Mouse (Mus musculus) cerebellum, adult (tissue): ENCODE data around the gene Kmt5a.
"Not testable (repeated sequence)": the region's sequence is repeated elsewhere in the genome, so short reads cannot be mapped to it uniquely, and the experiment has no call there.

Experiments
- ATAC-seq: cut with Nextera tagmentation; 2 replicates; pipeline ENCODE4 v1.9.2; 2017; ENCODE audit warnings: mild to moderate bottlenecking, moderate library complexity, mixed read lengths; ENCODE audit not compliant: insufficient number of reproducible peaks, low FRiP score, low TSS enrichment

Gene Kmt5a

DNA sequence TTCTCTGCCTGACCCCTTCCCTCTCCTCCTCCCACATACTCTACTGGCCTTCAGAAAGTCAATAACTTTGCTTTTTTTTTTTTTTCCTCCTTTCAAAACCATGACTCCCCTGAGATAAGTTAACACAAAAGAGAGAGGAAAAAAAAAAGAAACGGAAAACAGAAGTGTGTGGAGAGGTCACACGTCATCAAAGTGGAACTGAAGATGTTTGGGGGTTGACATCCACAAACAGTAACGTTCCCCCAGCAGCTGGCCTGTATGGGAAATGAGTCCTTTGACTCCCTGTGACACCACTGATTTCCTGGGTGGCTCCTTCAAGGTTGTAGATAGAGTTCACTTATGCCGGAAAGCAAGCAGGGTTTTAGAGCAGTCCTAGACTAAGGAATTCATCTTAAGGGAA is 40.4 kb downstream of the Kmt5a start:
- ATAC-seq, result no peak

DNA sequence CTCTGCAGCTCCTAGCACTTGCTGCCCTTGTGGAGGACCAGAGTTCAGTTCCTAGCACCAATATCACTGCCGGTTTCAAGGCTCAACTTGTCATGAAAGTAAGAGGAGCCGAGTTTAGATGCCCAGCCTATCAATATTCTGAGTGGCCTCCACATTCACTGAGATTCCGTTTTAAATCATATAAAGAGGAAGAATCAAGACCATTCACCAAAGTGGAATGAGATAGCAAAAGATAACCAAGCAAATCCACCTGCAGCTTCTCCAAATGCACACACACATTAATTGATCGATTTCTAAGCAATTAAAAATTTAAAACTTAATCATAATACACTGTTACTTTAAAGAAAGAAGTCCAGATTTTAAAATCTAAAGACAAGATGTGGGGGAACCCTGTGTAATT is 42.0 kb downstream of the Kmt5a start:
- ATAC-seq, result no peak

DNA sequence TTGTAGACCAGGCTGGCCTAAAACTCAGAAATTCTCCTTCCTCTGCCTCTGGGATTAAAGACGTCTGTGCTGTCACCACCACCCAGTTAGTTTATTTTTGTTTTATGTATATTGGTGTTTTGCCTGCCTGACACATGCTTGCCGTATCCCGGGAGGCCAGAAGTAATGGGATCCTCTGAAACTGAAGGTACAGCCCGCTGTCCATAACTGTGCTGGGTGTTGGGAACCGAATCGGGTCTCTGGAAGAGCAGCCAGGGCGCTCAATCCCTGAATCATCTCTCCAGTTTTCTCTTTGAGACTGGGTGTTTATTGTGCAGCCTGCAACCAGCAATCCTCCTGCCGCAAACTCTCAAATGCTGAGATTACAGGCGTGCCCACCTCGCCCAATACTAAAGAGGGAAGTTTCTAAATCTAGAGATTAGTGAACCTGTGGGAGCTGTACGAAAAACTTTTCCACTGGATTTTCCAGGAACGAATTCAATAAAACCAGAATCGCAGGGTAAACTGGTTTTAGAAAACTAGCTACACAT is 42.8 kb downstream of the Kmt5a start:
- ATAC-seq, result no peak

DNA sequence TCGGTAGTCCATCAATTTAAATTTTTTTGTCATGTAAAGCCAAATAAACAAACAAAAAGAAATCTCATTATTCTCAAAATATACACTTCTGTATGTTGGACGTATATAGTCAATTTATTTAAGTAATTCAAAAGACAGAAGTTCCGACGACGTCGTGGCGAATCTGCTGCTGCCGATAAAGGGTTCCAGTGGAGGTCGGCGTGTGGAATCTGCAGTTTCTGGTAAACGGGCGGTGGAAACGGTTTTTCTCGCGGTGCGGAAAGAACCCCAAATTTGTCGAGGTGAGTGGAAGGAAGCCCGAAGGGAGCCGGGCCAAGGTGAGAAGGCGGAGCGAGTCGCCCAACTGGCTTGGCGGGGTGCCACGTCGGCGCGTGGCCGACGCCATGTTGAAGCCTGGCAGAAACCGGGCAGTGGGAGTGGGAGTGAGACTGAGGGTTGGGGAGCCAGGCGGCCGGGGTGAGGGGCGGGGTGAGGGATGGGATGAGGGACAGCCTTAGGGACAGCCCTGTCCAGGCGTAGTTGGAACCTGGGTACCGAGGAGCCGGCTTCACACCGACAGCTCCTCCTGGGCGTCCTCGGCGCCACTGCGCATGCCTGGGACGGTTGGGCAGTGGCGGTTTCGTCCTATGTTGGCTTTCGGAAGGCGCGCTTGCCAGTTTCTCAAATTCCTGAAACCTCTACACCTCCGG is 43.4 kb downstream of the Kmt5a start, which contains the start of gene Snrnp35:
Gene Snrnp35, plus strand, starts transcription at position 169 of the 689 bp plus-strand sequence.
- ATAC-seq, result peak; percentile 90; the same call in 1 of the 2 replicates

DNA sequence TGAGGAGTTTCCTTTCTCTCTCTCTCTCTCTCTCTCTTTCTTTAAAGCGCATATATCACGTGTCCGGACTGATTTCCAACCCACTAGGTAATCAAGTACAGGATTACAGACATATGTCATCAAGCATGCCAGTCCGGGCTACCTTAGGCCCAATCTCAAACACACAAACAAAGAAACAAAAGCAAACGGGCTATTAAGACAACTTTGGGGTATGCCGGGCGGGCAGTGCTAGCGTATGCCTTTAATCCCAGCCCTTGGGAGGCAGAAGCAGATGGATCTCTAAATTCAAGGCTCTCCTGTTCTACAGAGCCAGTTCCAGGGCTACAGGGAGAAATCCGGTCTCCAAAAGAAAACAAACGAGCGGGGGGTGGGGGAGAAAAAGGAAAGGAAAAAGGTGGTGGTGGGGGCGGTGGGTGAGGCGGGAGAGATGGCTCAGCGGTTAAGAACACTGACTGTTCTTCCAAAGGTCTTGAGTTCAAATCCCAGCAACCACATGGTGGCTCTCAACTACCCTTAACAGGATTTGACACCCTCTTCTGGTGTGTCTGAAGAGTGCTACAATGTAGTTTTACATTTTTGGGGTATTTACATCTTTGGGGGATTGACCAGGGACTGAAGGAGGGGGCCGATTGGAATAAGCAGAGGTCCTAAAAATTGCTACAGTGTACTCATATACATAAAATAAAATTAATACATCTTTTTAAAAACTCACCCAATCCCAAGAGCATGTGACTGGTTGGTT is 44.1 kb downstream of the Kmt5a start:
- ATAC-seq, result 0 out of 2 replicates have a peak, but pooled peaks have one; percentile 20

DNA sequence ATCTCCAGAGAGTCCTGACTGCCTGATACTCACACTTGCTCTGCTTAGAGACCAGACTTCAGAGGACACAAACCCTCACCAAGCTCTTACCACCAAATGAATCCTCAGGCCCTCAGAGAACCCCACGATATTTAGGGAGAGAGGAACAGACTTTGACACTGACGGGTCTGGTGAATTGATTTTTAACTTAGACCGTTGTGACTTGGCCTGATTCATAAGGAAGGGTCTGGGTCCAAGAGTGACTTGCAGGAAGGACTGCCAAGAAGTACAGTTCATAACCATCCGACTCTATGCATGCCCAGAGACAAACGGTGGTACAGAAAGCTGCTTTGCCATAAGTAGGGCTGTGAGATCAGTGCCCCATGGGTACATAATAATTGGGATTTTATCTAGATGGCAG is 45.9 kb downstream of the Kmt5a start:
- ATAC-seq, result no peak

DNA sequence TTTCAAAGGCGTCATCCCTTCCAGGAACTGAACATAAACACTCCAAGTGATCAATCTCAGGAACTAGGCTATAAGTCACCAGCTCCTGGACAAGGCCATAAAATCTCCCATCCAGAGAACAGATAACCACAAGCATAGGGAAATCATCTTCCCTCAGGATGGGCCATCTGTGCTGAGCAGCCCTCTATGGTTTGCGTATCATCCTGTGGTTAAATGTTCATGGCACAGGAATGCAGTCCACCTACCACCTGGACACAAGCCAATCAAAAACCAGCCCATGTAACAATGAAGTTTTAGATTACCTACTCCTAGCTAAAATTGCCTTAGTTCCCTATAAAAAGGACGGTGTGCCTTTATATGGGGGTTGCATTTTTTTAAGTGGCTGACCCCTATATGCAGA is 49.2 kb downstream of the Kmt5a start:
- ATAC-seq, result no peak

DNA sequence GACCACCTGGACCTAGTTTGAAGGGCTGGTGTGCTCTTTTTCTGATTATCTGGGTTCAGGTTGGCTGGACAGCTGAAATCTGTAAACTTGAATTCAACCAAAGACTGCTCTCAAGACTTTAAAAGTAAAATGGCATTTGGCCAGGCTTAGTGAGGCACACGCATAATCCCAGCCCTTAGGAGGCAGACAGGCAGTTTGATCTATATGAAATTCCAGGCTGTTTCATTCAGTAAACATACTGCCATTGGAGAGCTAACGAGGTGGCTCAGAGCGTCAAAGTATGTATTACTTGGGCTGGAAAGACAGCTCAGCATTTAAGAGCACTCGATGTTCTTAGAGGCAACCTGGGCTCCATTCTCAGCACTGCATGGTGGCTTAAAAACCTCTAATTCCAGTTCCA is 52.0 kb downstream of the Kmt5a start:
- no peak for ATAC-seq

DNA sequence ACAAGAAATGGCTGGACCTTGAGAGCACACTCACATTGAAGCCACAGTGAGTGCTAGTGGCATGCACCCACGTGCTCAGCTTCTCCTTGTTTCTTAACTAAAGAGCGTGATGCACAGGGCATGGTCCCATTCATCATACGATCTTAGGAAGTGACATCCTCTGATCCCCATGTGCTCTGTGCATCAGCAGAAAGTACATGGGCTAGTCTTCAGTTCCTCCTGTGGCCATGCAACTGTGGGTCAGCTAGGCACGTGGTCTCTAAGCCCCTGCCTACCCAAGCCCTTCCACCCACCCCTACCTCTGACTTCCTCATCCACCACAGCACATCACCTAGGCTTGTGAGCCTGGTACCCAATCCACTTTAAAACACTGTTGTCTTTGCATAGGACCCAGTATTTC is 52.9 kb downstream of the Kmt5a start:
- ATAC-seq, result no peak

DNA sequence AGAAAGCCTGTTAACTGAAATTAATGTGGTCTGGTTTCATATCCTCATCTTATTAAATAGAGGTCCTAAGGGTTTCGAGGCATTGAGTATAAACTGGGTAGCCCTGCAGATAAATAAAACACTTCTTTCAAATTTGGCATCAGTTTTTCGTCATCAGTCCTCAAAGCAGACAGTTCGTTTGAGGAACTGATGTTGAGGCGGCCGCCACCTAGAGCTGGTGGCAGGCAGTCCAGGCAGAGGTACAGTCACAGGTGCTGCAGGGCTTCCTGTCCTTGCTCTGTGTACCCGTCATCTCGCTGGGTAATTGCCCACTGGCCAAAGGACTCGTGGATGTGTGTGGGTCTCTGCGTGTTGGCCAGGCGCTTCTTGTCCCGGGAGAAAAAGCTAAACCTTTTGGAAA is 53.7 kb downstream of the Kmt5a start:
- no peak for ATAC-seq

DNA sequence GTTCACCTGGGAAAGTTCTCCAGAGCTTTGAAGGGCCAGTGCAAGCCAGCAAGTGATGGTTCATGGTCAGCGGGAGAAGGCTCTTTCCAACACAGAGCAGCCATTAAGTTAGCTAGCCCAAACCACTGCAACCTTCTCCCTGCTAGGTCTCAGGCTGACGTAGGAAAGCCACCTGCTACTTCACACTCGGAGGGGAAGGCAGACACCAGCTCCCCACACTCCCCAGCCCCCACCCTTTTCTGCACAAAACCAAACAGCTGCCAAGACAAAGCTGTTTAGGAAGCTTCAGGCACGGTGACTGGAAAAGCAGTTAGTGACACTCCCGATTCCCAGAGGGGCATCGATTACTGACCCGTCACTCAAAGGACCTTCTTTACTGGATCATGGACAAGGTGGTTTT is 55.8 kb downstream of the Kmt5a start:
- no peak for ATAC-seq

DNA sequence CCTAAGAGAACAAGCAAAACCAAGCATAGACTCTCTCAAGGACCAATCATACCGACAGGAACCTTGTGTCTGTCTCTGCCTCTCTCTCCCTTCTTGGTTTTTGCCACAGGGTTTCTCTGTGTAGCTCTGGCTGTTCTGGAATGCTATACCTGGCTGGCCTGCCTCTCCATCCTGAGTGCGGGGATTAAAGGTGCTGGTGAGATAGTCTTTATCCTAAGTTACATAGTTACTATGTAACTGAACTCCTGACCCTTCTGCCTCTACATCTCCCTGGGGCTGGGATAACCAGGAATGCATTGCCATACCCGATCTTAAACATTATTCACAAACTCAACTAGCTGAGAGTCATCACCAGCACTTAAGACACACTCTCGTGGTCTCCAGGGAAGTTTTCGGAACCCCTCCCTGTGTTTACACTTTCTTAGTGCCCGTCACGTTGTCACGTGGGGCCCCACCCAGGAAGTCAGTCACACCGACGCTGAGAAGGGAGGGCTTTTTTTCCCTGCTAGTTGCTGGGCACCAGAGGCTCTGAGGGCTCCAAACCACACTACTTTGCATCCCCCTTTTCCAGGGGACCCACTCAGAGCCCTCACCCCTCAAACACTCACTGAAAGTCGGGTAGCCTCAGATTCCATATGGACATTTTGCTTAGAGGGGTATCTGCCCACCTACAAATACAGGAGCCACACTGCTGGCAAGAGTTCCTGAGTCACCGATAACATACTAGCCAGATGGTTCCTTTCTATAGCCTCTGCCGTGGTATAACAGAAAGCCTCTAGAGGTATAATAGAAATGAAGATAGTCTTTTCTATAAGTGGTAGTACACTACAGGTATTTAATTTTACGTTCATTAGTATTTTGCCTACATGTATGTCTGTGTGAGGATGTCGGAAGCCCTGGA is 57.1 kb downstream of the Kmt5a start:
- no peak for ATAC-seq

DNA sequence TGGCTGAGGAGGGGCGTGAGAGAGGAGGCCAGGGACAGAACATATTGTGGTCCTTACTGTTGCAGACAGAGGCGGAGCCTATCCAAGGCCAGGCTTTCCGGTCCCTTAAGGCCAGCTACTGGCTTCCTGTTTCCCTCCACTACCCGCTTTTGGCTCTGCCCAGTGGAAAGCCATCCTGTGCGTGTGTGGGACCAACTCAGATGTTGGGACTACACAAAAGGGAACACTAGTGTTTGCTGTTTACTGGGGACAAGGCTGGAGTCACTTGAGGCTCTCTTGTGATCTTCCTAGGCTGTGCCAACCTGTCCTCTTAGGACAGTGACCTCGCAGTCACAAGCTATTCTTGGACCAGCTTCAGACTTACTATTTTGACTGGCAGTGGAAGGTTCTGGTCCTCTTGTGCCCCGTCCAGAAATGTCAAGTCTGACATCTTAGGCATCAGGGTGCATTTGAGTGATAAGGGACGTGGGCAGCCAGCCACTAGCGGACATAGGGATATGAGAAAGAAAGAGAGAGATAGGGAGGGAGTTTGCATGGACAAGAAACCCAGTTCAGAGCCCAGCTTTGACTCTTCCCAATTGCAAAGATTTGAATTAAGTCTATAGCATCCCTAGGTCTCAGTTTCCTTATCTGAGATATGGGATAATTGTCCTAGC is 58.6 kb downstream of the Kmt5a start:
- ATAC-seq, result no peak

DNA sequence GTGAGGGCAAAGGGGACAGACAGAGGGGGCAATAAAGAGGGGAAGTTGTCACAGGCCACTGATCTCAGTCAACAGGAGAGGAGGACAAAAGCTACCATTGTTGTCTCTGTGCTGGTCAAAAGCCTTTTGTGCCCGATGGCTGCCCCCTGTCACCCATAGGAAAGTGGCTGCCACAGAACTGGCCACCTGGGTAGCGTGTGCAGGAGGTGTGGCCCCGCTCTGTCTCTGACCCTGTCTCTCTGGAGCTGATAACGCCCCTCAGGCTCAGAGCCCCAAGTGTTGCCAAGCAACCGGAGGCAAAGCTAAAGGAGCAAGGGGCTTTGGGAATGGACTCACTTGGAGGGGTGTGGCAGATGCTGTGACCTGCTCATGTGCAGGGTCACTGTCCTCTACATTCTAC is 59.3 kb downstream of the Kmt5a start:
- no peak for ATAC-seq

DNA sequence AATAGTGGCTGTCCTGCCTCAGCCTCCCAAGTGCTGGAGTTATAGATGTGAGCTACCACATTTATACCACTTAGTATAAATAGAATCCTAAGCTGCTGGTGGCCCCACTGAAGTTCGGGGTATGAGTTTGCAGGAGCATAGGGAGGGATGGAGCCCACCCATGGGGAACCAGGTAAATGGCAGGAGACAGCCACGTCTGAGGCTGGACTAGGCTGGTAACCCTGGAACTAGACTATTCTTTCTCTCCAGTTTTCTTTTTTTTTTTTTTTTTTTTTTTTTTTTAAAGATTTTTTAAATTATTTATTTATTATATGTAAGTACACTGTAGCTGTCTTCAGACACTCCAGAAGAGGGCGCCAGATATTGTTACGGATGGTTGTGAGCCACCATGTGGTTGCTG is 60.3 kb downstream of the Kmt5a start:
- ATAC-seq, result not testable (repeated sequence)

DNA sequence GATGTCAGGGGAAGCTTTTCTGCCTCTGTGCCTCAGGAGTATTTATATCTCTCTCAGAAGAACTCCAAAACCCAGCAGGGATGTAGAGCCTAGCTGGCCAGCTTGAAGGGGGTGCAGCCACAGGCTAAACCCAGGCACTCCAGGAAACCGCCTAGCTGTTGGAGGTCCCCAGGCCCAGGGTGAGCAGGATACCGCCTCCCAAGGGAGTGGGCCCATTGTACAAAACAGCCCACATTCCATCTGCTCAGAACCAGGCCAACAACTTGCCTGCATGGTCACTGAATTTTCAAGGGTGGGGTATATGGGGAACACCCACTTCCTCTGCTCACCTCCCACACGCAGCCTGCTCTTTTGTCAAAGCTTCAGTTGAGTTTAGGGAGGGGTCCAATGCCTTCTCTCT is 60.8 kb downstream of the Kmt5a start:
- ATAC-seq, result no peak

DNA sequence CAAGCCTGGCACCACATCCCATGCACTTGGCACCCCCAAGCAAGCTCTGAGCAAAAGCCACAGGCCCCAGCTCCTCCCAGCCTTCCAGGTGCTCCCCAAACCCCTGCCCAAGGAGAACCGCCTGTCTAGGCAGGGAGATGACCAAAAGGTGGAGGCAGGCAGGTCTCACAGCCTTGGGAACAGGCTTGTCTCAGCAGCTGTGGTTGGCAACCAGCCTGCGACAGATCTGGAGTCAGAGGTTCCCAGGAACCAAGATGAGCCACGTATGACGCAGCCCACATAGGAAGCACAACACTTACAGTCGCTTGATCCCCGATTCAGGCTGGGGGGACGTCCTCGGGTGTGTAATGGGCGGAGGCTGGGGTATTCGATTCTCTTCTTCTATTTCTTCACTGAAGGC is 61.8 kb downstream of the Kmt5a start:
- ATAC-seq, result no peak

DNA sequence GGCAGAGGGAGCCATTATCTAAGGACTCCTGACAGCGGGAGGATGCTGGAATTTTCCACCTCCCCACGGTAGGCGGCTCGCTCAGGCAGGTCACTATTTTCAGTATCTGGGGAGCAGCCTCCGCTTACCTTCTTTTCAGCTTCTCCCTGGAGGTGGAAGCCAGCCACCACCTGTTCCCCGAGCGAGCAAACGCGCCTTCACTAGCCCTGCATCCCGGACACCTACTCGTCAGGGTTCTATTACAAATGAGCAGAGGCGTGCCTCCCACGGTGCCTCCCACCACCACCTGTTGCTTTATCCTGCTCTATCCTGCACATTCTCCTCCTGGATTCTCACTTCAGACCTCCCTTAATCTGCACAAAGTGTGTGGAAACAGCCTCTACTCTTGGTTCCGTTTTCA is 64.0 kb downstream of the Kmt5a start:
- ATAC-seq, result no peak

DNA sequence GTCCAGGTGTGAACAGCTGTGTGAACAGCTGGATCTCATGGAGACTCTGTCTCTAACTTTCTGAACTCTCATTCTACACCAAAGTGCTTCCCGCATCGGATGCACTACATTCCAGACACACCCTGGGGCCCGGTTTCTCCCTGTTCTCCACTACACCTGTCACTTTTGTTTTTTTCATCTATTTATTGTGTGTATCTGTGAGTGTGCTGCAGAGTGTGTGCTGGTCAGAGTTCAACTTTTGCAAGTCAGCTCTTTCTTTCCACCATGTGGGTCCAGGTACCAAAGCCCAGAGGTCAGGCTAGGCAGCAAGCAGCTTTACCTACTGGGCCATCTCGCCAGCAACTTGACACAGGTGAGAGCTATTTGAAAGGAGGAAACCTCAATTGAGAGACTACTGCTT is 65.5 kb downstream of the Kmt5a start:
- no peak for ATAC-seq

DNA sequence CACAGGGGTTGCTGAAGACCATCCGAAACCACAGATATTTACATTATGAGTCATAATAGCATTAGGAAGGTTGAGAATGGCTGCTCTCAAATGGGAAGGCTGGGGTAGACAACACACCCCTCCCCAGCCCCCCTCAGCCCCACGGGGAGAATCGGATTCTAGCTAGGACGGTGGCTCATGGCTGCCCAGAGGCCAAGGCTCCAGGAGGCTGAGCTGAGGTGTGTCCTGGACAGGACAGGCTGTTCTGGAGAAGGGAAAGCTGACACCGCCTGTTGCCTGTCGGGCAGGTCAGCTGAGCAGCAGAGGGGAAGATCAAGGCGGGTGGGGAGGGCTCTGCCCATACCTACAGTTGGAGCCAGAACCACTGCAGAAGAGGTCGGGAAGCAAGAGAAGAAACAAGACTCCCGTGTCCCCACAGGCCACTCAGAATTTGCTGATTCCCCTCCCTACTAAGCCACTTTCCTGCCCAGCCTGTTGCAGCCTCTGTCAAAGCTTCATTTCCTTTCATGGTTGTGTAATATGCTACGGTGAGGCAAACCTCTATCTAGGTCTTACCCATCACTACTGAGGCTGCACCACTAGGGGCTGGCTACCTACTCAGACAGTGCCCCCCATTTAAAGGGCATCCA is 67.1 kb downstream of the Kmt5a start:
- ATAC-seq, result no peak
